Mouse (Mus musculus): ENCODE measurements at regions not wholly inside any gene's neighbourhood (a gene's known extent, or its start where the extent isn't known, plus 50 kb on each side); places are given as distances from the start of the nearest gene placed in this dataset.

GRCm38 (mm10) chr16:95814513-95815118 is 112.7 kb downstream of the Ets2 start:
- DNase-seq (ENCODE audit: low spot score in 2 of 2): no peak

DNA sequence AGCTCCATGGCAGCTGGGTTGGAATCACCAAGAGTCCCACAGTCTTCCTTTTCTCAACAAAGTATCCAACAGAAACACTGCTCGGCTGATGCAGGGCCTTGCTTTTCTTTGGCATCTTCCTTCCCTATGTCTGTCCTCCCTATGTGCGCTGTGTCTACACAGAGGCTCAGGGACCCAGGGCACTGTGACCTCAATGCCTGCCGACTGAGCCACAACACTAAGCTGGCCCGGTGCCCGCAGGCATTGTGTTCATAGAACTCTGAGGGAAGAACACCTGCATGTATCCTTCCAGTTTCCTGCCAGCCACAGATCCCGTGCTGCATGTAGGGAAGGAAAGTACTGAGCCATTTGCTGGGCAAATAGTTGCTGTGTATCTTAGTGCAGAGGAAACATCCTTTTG is 109.2 kb downstream of the Ets2 start:
- no peak for DNase-seq (ENCODE audit: low spot score in 2 of 2)

GRCm38 (mm10) chr16:95809127-95809876 is 107.4 kb downstream of the Ets2 start:
- no peak for DNase-seq (ENCODE audit: low spot score in 2 of 2)

DNA sequence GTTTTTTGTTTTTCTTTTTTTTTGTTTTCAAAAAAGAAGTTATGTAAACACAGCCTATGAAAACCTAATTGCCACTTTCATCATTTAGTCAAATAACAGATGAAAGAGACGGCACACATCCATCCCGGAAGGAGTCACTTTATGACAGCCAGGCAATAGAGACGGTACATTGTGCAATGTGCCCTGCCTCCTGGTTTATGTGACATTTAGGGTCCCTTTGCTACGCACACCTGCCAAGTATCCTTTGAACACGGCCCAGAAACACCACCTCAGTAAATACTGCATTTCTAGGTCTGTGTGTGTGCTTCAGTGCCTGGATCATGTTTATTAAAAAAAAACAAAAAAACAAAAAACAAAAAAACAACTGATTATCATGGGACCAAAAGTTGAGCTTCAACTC is 104.6 kb downstream of the Ets2 start:
- no peak for DNase-seq (ENCODE audit: low spot score in 2 of 2)

- DNase-seq (ENCODE audit: low spot score in 2 of 2): no peak
Measured at GRCm38 (mm10) chr16:95804199-95804598, 102.3 kb downstream of the Ets2 start.

GRCm38 (mm10) chr16:95802641-95803040 is 100.8 kb downstream of the Ets2 start:
- no peak for DNase-seq (ENCODE audit: low spot score in 2 of 2)

GRCm38 (mm10) chr16:95802207-95802606 is 100.3 kb downstream of the Ets2 start:
- no peak for DNase-seq (ENCODE audit: low spot score in 2 of 2)

DNA sequence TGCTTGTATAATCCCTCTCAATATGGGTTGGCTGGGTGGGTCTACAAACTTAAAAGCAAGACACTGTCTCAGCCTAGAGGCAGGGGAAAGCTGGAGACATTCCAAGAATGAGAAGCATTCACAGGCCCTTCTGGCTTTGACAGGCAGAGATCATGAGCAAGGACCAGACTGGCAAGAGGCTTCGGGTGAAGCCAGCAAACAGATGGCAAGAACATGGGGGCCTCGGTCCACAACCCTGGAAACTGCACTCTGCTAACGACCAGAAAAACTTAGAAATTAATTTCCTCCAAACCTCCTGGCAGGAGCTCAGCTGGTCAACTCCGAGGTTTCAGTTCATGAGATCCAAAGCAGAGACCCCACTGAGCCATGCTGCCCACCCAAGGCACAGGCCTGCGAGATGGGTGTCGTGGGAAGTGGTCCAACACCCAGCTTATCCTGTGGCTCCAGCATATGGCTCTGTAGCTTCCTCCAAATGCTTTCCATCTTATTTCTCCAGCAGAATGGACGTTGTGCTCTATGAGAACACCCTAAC is 99.1 kb downstream of the Ets2 start:
- DNase-seq (ENCODE audit: low spot score in 2 of 2): no peak

GRCm38 (mm10) chr16:95798582-95798981 is 96.7 kb downstream of the Ets2 start:
- DNase-seq (ENCODE audit: low spot score in 2 of 2): no peak

GRCm38 (mm10) chr16:95798099-95798498 is 96.2 kb downstream of the Ets2 start:
- no peak for DNase-seq (ENCODE audit: low spot score in 2 of 2)

GRCm38 (mm10) chr16:95797141-95797540 is 95.3 kb downstream of the Ets2 start:
- no peak for DNase-seq (ENCODE audit: low spot score in 2 of 2)

DNA sequence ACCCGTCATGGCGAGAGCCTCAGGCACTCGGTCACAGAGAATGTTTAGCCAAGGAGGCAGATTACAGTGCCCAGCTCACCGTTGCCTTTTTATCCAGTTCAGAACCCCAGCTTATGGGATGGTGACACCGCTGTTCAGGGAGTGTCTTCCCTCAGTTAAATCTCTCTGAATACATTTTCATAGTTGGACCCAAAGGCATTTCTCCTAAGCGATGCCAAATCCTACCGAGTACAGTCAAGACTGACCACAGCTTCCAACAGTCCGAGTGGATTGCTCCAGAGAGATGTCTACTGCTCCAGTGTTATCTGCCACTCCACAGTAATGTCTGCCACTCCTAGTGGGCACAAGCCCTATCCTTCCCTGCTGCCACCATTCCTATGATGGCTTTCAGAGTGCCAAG is 93.0 kb downstream of the Ets2 start:
- DNase-seq (ENCODE audit: low spot score in 2 of 2): no peak

DNA sequence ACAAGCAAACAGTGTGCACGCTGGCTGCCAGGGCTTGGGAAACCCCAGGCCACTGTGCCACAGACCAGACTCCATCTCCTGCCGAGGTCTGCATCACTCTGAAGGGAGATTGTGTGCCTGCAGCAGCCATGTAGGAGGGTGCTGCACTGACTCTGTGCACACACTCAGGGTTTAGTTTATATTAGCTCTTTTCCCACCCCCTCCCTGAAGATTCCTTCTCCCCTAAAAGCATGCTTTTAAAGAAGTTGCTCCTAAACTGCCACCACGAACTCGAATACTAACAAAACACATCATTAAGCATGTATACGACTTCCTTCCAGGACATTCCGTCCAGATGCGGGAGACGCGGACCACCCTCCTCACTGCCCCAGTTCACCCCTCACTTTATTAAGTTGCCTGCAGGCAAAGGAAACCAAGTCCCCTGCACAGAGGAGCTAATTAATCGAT is 92.4 kb downstream of the Ets2 start:
- no peak for DNase-seq (ENCODE audit: low spot score in 2 of 2)

GRCm38 (mm10) chr16:95790691-95791090 is 88.8 kb downstream of the Ets2 start:
- no peak for DNase-seq (ENCODE audit: low spot score in 2 of 2)

GRCm38 (mm10) chr16:95789548-95789947 is 87.7 kb downstream of the Ets2 start:
- DNase-seq (ENCODE audit: low spot score in 2 of 2): no peak

- DNase-seq (ENCODE audit: low spot score in 2 of 2): no peak
Measured at GRCm38 (mm10) chr16:95781681-95782080, 79.8 kb downstream of the Ets2 start.

DNA sequence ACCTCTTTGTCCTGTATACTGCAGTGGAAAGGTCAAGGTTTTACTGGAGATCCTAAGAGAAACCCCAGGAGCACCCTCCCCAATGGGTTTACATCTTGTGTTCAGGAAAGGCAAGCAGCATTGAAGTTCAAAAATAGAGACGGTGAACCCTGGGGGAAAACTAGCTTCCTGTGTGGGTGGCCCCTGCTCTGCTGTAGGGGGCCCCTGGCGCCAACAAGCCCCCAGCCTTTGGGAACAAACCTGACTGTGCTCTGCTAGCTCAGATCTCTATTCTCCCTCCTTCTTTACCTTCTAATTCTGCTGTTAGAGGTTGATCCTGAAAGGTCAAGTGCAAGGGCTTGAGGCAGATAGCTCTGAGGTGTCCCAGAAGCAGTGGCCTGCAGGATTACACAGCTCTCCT is 78.6 kb downstream of the Ets2 start:
- DNase-seq (ENCODE audit: low spot score in 2 of 2): no peak

DNA sequence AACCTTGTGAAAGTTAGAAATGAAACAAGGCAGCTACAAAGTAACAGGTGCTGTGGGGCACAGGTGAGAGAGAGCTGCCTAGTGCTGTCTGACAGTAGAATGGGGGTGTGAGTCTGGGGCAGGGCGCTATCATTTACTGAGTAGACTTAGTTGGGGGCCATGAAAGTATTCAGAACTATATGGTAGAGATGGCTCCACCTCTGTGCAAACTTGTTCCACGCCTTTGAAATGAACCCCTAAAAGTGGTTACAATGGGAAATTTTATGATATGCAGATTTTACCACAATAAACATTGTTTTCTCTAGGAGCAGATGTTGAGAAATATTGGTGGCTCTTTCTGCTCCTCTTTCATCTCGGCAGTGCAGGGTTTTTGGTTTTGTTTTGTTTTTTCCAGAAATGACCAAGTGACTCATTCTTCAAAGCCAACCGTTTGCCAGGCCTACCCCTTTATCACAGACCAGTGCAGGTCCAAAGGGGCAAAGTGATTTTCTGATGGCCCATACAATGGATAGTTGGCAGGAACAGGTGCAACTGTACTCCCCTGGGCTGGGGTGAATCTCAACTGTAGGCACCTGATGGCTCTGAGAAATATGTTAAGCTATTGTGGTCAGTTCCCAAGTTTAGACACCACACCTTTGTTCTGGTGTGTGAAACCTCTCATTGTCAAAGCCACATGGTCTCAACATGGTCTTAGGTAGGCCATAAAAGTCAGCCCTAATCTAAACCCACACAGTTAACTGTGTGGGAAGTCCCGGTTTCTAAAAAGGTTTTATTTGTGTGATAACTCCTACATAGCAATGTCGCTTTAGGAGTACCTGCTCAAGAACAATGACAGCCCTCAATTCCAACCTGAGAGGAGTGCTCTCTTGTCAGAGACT is 77.2 kb downstream of the Ets2 start:
- no peak for DNase-seq (ENCODE audit: low spot score in 2 of 2)

DNA sequence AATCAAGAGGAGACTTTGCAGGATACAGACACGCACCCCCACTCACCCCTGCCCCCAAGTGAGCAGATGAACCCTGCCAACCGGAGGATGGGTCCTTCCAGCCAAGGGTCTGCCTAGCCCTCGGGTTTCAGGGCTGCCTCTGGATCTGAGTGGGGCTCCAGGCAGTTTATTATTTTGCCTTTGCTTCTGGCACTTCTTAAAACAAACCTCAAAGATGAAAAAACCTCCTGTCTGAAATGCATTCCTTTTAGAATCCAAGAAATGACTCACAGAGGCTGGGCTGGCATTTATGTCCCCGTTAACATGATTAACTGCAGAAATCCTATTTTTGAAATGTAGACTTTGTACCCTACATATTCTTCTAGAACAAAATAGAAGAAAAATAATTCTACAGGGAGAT is 76.3 kb downstream of the Ets2 start:
- DNase-seq (ENCODE audit: low spot score in 2 of 2): no peak

DNA sequence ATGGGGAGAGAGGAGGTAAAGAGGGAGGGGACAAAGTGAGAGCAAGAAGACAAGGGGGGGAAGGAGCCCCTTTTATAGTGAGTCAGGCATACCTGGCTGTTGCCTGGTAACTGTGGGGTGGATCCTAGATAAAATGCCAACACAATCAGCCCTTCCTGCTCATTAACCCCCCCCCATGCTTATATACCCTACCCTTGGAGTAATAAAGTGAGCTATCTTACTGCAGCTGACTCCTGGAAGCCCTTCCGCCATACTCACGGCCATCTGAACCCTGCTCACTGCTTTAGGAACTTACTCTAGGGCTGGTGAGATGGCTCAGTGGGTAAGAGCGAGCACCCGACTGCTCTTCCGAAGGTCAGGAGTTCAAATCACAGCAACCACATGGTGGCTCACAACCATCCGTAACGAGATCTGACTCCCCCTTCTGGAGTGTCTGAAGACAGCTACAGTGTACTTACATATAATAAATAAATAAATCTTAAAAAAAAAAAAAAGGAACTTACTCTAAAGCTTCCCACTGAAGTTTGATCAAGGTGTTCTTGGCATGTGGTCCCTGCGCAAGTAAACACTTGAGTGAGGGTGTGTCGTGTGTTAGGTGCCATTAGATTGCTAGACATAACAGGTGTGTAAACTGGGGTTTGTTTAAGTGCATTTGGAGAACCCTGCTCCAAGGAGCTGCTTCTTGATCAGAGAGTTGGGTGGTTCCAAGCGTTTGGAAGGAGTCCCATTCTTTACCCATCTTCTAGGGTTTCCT is 74.9 kb downstream of the Ets2 start:
- DNase-seq (ENCODE audit: low spot score in 2 of 2): no peak

DNA sequence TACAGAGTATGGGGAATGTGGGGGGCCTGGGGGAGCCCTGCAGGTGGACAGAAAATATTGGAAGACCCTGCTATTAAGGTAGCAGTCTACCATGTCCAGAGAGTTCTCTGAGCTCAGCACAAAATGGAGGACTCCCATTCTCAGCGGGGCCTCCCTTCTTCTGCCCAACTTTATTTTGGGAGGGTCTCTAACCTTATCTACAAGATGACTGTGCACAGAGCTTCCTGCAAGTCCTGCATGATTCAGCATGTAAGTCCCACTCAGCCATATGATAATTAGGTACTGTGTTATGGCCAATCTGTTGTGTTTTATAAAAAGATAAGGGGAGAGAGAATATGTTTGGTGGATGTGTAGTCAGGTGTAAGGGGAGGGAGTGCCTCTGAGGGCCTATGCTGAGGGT is 74.1 kb downstream of the Ets2 start:
- no peak for DNase-seq (ENCODE audit: low spot score in 2 of 2)

DNA sequence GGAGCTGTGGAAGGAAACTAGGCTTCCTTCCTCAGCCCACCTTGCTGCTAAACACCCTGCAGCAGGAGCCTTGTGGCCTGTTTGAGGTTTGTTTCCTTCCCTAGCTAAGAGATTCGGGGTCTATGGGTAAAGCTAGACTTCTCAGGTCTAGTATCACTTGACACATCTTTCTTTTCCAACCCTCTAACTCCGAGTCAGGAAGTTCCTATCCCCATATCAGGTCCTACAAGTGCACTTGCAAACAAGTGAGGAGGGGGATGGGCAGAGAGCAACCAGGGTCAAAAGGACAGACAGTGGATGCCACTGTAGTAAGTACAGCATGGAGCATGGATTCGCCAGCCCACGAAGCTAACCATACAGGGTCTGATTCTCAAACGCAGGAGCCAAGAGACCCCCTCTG is 73.5 kb downstream of the Ets2 start:
- DNase-seq (ENCODE audit: low spot score in 2 of 2): no peak

Measured in frontal cortex, postnatal 14 days (tissue).